Mouse (Mus musculus) olfactory bulb, adult 2 months (tissue): ENCODE data around the gene Rspo3.

Experiments used
- CTCF ChIP-seq: fragments of 200-500 bp; IDR thresholded peaks from 2 replicates; pipeline ENCODE4 v1.5.1; 2012; ENCODE audit warnings: low read depth, mild to moderate bottlenecking, low read length, moderate library complexity; ENCODE audit not compliant: insufficient read depth
- POLR2A ChIP-seq: fragments of 200-500 bp; IDR thresholded peaks from 2 replicates; pipeline ENCODE4 v1.6.1; 2012; ENCODE audit warnings: mild to moderate bottlenecking, low read depth, low read length, moderate library complexity; ENCODE audit not compliant: insufficient read depth

- TF ChIP-seq POLR2A (no peak), CTCF (no peak)
Measured at GRCm38 (mm10) chr10:29508167-29508566, 27.5 kb downstream of the Rspo3 start.
